Mouse (Mus musculus) common myeloid progenitor, adult 5-6 weeks (primary cell): ENCODE results near the gene Spata17. TPM values are rescaled to one million over a fixed set of nuclear protein-coding genes. Genes with fewer than 3 reads are reported as not detected.
A peak's percentile ranks its signal among the peaks of the same experiment; 100 is the strongest.

Source experiments
- ATAC-seq: replicated peaks from 2 replicates; pipeline ENCODE4 v1.8.0; 2016; ENCODE audit warnings: low read depth, mild to moderate bottlenecking, moderate TSS enrichment, inconsistent platforms; ENCODE audit not compliant: poor library complexity, severe bottlenecking
- total RNA-seq: library from RNA; stranded (forward); fragments of 200-1000, 187-1606 nt; gene quantifications from 2 replicates; pipeline ENCODE4 v1.2.3, GENCODE M21; 2017

The Spata17 gene
- total RNA-seq, 1 experiment from 2014 or later = 0.64 TPM

DNA sequence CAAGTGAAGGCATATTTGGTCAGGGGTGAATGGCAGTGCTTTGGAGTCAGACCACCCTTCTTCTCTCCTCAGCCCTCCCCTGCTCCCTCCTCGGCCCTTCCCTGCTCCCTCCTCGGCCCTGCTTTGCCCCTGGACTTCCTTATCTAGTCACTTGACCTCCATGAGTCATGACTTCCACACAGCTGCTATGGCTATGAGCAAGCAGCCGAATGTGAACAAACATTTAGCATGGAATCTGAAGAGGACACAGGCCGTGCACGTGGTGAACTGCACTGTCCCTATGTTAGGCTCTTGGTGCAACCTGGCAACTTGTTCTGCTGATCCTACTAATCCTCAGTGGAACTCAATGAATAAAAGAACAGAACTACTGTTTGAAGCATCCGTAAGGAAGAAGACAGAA, 117.0 kb downstream of the Spata17 start:
- no peak for ATAC-seq

DNA sequence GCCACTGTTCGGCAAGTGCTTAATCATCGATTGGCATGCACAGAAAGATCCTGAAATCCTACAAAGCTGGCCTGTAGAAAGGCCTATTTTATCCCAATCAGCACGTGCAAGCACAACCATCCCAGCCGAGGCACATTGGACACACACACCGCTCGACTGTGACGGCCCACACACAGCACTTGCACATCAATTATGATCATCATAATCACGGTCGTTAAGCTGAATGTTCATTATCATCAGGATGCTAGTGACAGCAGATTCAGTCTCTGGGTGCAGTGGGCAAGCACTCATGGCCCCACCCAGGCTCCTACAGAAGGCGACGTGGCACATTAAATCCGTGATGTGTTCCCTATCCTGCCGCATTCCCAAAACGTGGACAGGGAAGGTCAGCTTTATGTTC, 122.7 kb downstream of the Spata17 start:
- no peak for ATAC-seq

DNA sequence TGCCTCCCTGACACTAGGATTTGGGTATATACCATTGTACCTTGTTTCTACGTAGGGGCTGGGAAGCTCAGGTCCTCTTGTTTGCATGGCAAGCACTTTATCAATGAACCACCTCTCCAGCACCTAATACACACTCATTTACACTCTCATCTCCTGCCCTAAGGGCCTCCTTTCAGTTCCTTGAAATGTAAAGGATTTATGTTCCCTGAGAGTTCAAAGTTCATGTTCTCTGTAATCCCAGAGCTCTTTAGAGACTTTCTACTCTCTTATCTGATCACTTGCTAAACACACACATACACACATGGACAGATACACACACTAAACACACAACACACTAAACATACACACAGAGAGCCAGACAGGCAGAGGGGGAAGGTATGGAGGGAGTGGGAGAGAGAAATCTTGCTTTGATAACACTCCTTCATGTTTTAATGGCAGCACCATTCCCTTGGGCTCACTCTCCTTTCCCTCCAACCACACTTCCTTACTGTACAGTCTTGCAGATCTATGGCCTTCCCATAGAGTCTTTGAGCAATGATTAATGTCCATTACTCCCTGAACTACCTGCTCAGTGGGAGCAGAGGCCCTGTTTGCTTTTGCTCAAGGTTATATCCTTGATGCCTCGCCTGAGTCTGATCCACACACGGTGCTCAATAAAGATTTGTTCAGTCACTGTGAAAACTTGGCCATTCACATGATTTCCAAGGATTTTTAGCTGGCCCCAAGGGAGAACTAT, 126.4 kb downstream of the Spata17 start:
- ATAC-seq = no peak

DNA sequence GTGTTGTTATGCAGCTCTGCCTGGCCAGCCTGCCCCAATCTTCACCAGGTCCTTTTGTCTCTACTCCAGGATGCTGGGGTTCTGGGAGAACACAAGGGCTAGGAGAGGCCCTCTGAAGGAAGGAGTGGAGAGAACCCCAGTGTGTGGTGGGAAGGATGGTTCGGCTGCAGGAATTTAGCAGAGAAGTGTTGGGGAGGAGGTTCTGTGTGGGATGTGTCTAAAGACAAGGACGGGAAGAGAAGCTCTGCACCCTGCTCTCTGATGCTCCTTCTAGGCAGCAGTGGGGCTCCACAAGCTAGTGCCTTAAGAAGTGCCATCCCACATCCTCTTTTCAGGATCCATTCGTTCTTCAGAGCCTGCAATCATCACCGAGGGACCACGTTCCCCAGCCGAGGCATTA, 129.2 kb downstream of the Spata17 start:
- ATAC-seq = no peak

DNA sequence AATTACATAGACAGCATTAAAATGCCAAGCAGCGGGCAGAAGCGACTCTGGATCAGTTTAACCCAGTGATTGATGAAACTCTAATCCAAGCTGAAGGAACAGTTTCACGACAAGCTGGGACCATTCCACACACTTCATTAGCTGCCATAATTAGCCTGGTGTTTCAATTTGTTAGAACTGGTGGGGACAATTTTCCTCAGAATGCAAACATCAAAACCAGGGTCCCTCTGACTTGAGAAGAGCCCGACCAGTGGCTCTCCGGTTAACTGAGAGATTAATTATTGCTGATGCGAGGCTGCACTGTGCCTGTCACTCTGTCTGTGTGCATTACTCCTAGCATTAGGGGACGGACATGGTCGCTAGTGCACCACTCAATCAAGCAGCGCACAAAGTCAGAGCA, 137.9 kb downstream of the Spata17 start:
- no peak for ATAC-seq

DNA sequence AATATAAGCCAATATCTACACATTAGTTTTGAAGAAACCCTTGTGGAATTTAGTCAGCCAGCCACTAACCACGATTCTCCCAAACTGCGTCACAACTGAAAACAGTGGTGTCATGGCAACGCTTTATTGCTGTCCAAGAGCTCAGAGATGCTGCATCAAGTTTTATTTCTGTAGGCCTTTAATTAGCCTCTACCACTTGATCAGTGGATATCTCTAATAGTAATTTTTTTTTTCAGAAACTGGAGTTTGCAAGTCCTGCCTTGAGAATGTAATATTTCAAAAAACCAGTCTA, 138.3 kb downstream of the Spata17 start:
- ATAC-seq = no peak

DNA sequence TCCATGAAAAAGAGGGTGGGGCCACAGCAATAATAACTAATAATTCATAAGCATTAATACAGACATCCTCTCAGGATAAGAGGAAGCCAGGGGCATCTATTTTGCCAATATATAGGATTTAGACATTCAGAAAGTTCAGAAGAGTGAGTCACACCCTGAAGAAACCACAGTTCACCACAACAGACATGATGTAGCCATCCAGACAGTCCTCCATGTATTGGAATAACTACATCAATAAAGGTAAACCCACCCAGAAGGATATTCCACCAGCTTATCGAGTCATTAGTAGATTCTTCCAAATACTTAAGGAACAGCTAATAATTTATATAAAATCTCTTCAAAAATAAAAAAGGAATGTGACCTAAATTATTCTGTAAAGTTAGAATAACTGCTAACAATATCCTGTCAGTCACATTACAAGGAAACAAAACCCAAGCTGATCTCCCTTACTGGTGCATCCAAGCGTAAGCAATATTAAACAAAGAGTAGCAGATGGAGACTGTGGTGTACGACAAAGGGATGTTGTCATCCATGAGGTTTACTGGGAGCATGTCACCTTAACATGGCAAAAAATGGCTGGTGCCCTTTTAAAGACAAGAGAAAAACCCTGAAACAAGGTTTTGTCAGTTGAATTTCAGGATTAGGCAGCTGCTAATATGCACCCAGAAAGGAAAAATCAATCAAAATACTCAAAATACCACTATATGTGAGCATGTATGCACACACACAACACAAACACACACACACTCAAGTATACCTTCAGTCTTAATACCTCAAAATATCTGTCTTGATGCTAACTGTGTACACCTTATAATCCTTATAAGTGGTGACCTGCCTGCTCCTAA, 138.8 kb downstream of the Spata17 start:
- no peak for ATAC-seq

DNA sequence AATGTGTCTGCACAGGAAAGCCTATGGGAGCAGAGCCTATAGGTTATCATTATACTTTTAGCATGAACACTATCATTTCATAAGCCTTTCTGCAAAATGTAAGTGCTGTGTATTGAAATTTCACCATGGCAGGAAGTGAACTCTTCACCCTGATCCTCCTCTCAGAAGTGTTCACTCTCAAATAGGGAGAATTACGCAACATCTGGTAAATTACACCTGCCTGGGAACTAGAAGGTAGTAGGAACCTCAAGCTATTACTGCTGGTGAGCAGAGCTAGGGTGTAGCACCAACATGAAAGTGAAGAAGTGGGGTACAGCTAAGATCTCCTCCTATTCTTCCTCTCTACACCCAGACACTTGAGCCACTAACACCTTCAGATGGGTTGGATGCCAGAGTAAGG, 155.4 kb downstream of the Spata17 start:
- ATAC-seq = no peak

DNA sequence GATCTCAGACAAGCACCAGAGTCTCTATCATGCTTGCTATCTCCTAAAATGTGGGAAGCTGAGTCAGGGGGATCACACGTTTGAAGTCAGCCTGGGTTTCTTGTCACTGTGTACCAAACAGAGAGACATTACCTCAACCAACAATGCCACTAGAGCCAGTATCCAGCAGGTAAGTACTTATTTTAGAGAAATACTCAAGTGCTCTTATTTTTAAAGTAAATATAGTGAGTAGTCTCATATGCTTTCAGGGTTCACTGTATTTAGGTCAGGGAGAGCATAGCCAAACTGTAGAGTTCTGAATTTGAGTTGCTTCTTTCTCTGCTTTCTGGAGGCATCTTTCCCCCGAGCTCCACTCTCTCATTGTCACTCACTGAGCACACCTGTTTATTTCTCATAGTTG, 160.9 kb downstream of the Spata17 start:
- ATAC-seq = no peak

DNA sequence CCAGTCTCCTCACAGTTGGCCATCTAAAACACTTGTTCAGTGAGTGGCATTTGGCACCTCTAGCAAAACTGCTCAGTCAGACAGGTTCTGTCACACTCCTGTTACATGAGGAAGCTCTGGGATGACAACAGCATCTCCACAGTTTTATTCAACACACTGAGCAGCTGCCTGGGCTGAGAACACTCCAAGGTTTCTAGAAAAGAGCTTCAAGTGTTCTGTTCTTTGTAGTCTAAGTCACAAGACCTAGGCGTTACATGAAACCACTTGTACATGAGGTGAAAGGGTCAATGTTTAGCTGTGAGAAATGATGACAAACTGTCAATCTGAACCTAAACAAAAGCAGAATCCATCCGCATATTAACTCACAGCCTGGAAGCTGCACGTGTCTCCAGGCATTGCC, 161.4 kb downstream of the Spata17 start:
- no peak for ATAC-seq

DNA sequence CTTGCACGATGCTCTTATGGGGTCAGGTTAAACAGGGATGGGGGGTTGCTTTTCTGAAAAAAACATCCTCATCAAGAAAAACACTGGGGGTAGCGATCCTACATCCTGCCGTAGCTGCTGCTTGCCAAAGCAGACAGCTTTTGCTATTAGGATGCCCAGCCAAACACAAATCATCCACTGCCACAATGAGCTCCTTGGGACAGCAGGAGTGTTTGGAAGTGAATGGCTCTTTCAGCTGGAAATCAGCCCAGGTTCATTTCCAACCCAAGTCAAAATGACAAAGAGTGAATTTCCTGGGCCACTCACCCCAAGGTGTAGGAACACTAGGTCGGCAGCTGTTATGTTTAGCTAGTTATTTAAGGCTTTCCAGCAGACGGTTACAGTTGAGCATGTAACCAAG, 162.7 kb downstream of the Spata17 start:
- no peak for ATAC-seq

DNA sequence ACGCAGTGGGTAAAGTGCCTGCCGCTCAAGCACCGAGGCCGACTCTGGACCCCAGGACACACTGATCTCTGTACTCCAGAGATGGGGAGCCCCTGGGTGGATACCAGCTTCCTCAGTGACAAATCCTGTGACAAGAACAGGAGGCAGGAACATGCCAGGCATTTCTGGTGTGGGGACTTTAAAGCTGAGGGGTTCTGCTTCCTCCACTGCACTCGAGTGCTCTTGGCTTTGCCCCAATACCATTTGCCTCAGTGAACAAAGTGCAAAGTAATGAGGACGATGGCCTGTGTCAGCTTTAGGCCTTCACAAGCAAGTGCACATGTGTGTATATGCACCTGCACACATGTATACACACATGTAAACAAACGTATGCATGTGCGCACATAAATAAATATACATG, 164.0 kb downstream of the Spata17 start:
- ATAC-seq = no peak

DNA sequence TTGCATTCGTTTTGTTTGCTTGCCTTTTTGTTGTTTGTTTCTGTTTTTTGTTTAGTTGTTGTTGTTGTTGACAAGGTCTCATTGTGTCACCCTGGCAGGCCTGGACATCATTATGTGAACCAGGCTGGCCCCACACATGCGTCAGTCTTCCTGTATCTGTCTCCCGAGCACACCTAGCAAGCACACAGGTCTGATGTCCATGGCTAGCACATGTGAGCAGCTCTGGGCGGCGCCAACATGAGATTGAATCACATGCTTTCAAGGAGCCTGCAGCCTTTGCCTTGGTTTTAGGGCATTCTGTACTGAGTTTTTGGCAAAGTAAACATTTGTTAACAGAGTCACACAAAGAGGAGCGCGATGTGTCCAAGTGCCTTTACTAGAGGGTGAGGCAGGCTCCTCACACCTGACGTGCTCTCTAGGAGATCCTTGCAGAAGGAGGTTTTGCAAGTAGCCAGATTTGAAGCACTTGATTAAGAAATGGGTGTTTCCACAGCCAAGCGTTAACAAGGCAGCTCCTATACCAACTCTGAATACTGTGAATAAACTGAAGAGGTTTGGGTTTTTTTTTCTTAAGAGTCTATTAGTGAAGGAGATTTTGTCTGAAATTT, 166.5 kb downstream of the Spata17 start:
- ATAC-seq = no peak

DNA sequence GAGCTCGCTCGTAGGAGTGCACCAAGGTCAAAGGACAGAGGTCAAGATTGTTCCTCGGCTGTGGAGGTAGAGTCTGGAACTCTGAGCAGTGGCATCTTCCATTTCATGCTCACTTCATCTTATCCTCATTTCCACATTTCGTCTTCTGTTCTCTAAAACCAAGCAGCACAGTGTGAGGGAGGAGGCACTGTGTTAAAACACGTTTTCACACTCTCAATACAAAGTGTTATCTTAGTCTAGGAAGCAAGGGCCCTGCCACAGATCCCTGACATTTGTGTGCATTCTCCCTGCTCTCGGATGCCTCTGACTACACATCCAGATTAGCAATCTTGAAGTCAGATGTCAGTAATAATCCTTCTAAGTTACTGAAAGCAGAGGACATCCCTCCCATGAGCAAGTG, 170.5 kb downstream of the Spata17 start:
- ATAC-seq = no peak

DNA sequence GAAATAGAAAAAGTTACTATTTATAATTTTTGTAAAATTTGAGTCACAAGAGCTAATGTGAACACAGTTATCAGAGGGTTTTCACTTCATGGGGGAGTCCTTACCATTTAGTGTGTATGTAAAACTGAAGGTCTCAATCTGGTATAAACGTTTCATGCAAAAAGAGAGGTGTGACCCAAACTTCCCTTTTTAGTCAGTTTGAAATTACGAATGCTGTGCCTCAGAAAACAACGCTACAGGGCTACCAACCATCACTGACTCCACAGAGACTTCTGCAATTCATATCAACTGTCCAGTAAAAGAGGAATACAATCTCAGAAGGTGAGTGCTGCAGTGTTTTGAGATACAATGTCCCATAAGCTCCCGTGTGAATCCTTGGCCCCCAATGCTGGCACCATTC, 175.5 kb downstream of the Spata17 start:
- no peak for ATAC-seq

DNA sequence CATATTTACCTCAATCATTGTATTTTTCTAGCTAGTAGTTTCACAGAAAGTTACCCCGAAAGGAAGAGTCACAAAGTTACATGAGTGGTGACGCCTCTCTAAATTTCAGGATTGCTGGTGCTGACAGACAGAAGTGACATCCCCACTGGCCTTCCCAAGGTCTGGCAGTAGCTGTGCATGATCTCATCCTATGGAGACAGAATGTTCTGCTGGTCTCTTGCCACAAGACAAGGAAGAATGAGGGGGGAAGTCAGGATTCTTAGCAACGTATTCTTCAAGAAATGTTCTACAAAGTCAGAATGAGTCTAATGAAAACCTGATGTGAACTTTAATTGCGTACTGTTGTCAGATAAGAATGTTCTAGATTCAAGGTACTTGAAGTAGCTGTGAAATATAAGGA, 179.5 kb downstream of the Spata17 start:
- no peak for ATAC-seq

DNA sequence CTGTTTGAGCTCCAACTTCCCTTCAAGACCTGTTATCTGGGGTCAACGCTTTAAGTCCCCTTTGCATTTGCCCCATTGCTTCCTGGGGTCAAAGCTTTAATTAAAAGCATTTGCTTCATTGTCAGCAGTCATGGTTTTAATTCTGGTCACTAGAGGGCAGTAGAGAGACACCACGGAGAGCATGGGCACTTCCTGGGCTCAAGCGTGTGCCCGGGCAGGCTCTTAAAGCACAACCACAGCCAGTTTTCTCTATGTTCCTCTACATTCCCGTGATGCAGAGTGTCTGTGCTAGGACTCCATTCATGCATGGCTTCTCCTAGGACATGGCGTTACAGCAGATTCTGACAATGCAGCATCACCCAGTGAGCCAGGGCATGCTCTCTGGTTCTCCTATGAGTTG, 183.5 kb downstream of the Spata17 start:
- ATAC-seq = peak; percentile 94

DNA sequence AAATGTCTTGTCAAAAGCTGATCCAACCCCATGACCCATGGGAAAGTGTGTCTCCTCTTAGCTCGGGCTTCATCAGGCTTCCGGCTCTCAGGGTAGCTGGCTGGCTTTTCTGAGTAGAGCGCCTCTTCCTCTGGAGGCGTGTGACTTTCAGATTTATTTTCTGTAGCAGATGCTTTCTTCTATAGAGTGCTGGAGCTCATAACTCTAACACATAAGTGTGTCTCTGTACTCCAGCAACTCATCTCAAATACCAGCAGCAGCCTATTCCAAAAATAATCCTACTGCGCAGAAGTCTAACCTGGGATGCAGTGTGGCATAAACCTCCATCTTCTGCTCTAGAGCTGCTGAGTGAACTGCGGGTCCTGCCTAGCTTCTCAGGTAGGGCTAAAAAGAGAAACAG, 186.4 kb downstream of the Spata17 start:
- no peak for ATAC-seq

DNA sequence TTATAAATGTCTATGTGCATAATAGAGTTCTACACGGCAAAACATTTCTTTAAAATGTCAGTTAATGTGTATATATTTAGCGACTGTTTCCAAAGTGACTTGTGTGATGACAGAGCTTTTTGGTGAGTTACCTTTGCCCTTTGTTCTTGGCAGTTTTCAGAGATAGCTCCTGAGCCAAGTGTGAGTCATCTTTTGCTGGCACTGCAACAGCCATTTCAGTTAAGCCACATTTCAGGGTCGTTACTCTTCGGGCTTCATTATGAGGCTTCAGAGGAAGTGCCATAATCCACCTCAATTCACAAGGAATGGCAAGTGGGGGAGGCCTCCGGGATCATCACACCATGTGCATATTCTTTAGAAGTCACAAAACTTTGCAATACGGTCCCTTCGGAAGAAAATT, 195.3 kb downstream of the Spata17 start:
- no peak for ATAC-seq

DNA sequence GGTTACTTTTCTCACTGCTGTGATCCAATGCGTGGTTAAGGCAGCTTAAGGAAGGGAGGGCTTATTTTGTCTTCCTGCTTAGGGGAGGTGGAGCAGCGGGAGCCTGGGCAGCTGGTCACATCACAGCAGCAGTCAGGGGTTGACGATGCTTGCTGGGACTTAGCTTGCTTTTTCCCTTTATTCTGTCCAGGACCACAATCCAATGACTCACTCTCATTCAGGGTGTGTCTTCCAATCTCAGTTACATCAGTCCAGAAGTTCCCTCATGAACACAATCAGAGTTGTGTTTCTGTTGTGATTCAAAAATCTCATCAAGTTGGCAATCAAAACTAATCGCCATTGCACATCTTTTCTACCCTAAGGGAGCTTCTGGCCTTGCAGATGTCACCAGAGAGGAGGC, 199.1 kb downstream of the Spata17 start:
- ATAC-seq = no peak

DNA sequence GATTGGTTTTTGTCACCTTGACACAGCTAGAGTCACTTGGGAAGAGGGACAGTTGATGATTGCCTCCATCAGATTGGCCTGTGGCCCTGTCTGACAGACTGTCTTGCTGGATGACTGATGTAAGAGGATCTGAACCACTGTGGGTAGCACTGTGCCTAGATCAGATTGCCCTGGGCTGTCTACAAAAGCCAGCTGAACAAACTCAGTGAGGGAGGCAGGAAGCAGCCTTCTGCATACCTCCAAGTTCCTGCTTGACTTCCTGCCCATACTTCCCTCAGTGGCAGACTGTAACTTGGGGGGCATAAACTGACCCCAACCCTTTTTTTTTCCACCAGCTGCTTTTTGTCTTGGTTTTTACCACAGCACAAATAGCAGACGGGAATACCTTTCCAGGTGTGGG, 199.6 kb downstream of the Spata17 start:
- ATAC-seq = no peak

DNA sequence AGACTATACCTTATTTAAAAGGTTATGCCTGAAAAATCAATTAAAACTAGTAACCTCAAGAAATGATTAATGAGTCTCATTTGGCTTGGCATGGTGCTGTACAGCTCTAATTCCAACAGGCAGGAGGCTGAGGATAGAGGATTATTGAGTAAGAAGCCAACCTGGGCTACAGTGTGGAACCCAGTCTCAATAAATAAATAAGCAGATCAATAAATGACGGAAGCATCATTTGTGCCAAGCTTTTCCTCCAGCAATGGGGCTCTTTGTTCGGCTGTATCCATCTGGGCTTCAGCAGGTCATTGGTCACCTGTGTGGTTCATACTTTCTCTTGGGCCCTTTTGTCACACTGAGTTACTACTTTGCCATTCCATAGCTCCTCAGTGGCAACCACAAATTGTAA, 201.1 kb downstream of the Spata17 start:
- no peak for ATAC-seq
